Mouse (Mus musculus): ENCODE data around the gene Sypl. TPM values are rescaled to one million over a fixed set of nuclear protein-coding genes. Genes with fewer than 3 reads are reported as not detected.

The Sypl gene
- total and polyA plus RNA-seq, 3 experiments = 13.3 to 110 (median 52.8) TPM

GRCm38 (mm10) chr12:32954216-32955021, 728 bp downstream of the Sypl start:
- Histone ChIP-seq H3K36me3 (ENCODE audit: control insufficient read depth in 1 of 2, insufficient read depth in 2 of 2, low read length in 2 of 2) (peaks cover 0 to 32% of the 10 kb centered on the region in 2 experiments; a peak in 2 of 4 replicates), H3K4me3 (ENCODE audit: control insufficient read depth in 1 of 2, insufficient read depth in 1 of 2, low read depth in 2 of 2, low read length in 2 of 2) (peak overlapping the region; percentile 82 to 97), H3K79me2 (ENCODE audit: control insufficient read depth, insufficient read depth, low read length, poor library complexity) (peaks cover 29% of the 10 kb centered on the region), H3K27ac (ENCODE audit: control insufficient read depth, low read depth, low read length) (peak overlapping the region; percentile 88), H3K9me3 (replicated peaks; ENCODE audit: insufficient read depth, low read length) (no peaks in the 10 kb centered on the region), H3K27me3 (ENCODE audit: control insufficient read depth in 1 of 2, insufficient read depth in 2 of 2, low read length in 2 of 2) (no peaks in the 10 kb centered on the region), H3K4me1 (ENCODE audit: control insufficient read depth in 1 of 2, insufficient read depth in 2 of 2, low read length in 2 of 2) (peaks cover 0 to 3% of the 10 kb centered on the region in 2 experiments; a peak in 2 of 4 replicates), H3K9ac (ENCODE audit: control insufficient read depth, low read depth, low read length, poor library complexity, severe bottlenecking) (peak overlapping the region; percentile 89)
- DNase-seq (ENCODE audit: low read depth, low spot score) = peak; percentile 74
- TF ChIP-seq ZMIZ1 (IDR thresholded peaks at IDR 0.05; ENCODE audit: low read depth, low read length) = no peak
- TF ChIP-seq HCFC1 (IDR thresholded peaks at IDR 0.05; ENCODE audit: low read depth, low read length) = no peak
- TF ChIP-seq JUND (IDR thresholded peaks at IDR 0.05; ENCODE audit: low read depth, low read length) = no peak
- no peak for TF ChIP-seq CTCF (IDR thresholded peaks at IDR 0.05 in 2 of 3, conservative IDR thresholded peaks at IDR 0.05 in 1 of 3; ENCODE audit: control insufficient read depth in 1 of 3, insufficient read depth in 1 of 3, low read depth in 2 of 3, low read length in 3 of 3, poor library complexity in 1 of 3, severe bottlenecking in 1 of 3)
- TF ChIP-seq MAX (IDR thresholded peaks at IDR 0.05; ENCODE audit: low read length) = no peak
- peak; percentile 83 for TF ChIP-seq MXI1 (IDR thresholded peaks at IDR 0.05; ENCODE audit: low read depth, low read length)
- peak; percentile 89 for TF ChIP-seq BHLHE40 (IDR thresholded peaks at IDR 0.05; ENCODE audit: borderline replicate concordance, low read depth, low read length)
- peak; percentile 24; the same call in 1 of the 2 replicates for TF ChIP-seq SIN3A (IDR thresholded peaks at IDR 0.05; ENCODE audit: low read length)
- no peak for TF ChIP-seq MEF2A (IDR thresholded peaks at IDR 0.05; ENCODE audit: extremely low read depth, insufficient replicate concordance, low read depth, low read length, poor library complexity, severe bottlenecking)
- no peak for TF ChIP-seq GABPA (IDR thresholded peaks at IDR 0.05; ENCODE audit: low read depth, low read length)
- TF ChIP-seq MAFK (IDR thresholded peaks at IDR 0.05; ENCODE audit: borderline replicate concordance, low read depth, low read length) = no peak
- no peak for TF ChIP-seq CHD2 (IDR thresholded peaks at IDR 0.05; ENCODE audit: low read length)
- no peak for TF ChIP-seq RCOR1 (IDR thresholded peaks at IDR 0.05; ENCODE audit: low read depth, low read length)
- no peak for TF ChIP-seq MYB (IDR thresholded peaks at IDR 0.05; ENCODE audit: low read depth, low read length)
- TF ChIP-seq MAZ (IDR thresholded peaks at IDR 0.05; ENCODE audit: low read depth, low read length) = no peak; the same call in 1 of the 2 replicates
- TF ChIP-seq RAD21 (IDR thresholded peaks at IDR 0.05; ENCODE audit: low read depth, low read length) = no peak
- TF ChIP-seq CHD1 (IDR thresholded peaks at IDR 0.05; ENCODE audit: low read depth, low read length) = no peak
- no peak for TF ChIP-seq NRF1 (IDR thresholded peaks at IDR 0.05; ENCODE audit: insufficient read depth, low read depth, low read length, poor library complexity, severe bottlenecking)
- peak; percentile 14; the same call in 1 of the 2 replicates for TF ChIP-seq MYC (IDR thresholded peaks at IDR 0.05; ENCODE audit: low read depth, low read length)
- TF ChIP-seq GATA1 (IDR thresholded peaks at IDR 0.05; ENCODE audit: low read depth, low read length) = 0 out of 2 replicates have a peak, but pooled peaks have one; percentile 27
- TF ChIP-seq NELFE (IDR thresholded peaks at IDR 0.05; ENCODE audit: low read depth, low read length) = no peak; the same call in none of the 2 replicates
- TF ChIP-seq ZNF384 (IDR thresholded peaks at IDR 0.05; ENCODE audit: low read depth, low read length) = peak; percentile 76
- TF ChIP-seq USF1 (IDR thresholded peaks at IDR 0.05; ENCODE audit: low read depth, low read length) = peak; percentile 74
- TF ChIP-seq POLR2AphosphoS2 (IDR thresholded peaks at IDR 0.05; ENCODE audit: low read length) = no peak
- peak in 1 of 2 experiments; percentile 57; a peak in 2 of 4 replicates for TF ChIP-seq EP300 (IDR thresholded peaks at IDR 0.05; ENCODE audit: low read depth in 1 of 2, low read length in 2 of 2)
- TF ChIP-seq E2F4 (IDR thresholded peaks at IDR 0.05; ENCODE audit: borderline replicate concordance, low read depth, low read length) = no peak
- TF ChIP-seq TAL1 (IDR thresholded peaks at IDR 0.05; ENCODE audit: low read length) = no peak
- 0 out of 2 replicates have a peak, but pooled peaks have one; percentile 78 for TF ChIP-seq UBTF (IDR thresholded peaks at IDR 0.05; ENCODE audit: borderline replicate concordance, insufficient read depth, low read depth, low read length)
- TF ChIP-seq ELF1 (IDR thresholded peaks at IDR 0.05; ENCODE audit: low read depth, low read length) = no peak
- no peak for TF ChIP-seq ETS1 (IDR thresholded peaks at IDR 0.05; ENCODE audit: low read depth, low read length)
- TF ChIP-seq POLR2A (IDR thresholded peaks at IDR 0.05; ENCODE audit: control insufficient read depth in 1 of 2, insufficient read depth in 1 of 2, low read depth in 1 of 2, low read length in 2 of 2, poor library complexity in 1 of 2) = peak; percentile 63 to 72; a peak in 3 of 4 replicates
- peak; percentile 65; the same call in 1 of the 2 replicates for TF ChIP-seq TBP (IDR thresholded peaks at IDR 0.05; ENCODE audit: low read depth, low read length)
- no peak; a peak in 1 of 4 replicates for TF ChIP-seq USF2 (IDR thresholded peaks at IDR 0.05; ENCODE audit: borderline replicate concordance in 1 of 2, insufficient read depth in 1 of 2, low read depth in 1 of 2, low read length in 2 of 2)
- peak; percentile 4; the same call in 1 of the 2 replicates for TF ChIP-seq TCF12 (IDR thresholded peaks at IDR 0.05; ENCODE audit: low read depth, low read length)
- TF ChIP-seq ZKSCAN1 (IDR thresholded peaks at IDR 0.05; ENCODE audit: low read depth, low read length) = no peak
